Mouse (Mus musculus): ENCODE measurements around the gene Mta2.
"Not testable (repeated sequence)": the region's sequence is repeated elsewhere in the genome, so short reads cannot be mapped to it uniquely, and the experiment has no call there.

Gene Mta2

GRCm38 (mm10) chr19:8967893-8968292, 26.2 kb downstream of the Mta2 start:
- no peak for DNase-seq

DNA sequence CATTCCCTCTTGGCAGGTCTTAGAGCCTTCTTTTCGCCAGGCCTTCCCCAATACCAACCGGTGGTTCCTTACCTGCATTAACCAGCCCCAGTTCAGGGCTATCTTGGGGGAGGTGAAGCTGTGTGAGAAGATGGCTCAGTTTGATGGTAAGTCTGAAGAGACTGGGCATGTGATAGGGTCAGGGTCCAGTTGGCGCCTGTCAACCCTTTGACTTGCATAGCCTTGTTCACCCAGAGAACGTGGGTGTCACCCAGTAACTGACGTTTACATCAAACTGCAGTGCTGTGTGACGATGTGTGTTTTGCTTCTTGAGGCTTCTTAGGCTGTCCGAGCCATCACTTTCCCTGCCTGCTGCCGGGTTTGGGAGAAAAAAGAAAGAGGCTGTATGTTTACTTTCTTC, 30.8 kb downstream of the Mta2 start:
- DNase-seq, result not testable (repeated sequence)

DNA sequence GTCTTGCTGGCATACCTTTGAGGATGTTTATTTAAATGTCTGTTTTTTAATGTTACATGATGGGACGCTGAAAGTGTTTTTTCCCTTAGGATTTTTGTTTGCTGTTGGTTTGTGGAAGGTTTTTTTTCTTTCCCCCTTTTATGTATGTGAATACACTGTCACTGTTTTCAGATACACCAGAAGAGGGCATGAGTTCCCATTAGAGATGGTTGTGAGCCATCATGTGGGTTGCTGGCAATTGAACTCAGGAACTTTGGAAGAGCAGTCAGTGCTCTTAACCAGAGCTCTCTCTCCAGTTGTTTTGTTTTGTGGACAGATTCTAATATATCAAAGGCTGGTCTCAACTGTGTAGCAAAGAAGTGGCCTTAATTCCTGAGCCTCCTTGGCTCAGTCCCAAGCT, 33.0 kb downstream of the Mta2 start:
- DNase-seq, result no peak

GRCm38 (mm10) chr19:8975491-8975890, 33.8 kb downstream of the Mta2 start:
- DNase-seq, result no peak

- DNase-seq, result peak; percentile 58
Measured at GRCm38 (mm10) chr19:8976535-8976934, 34.9 kb downstream of the Mta2 start.

DNA sequence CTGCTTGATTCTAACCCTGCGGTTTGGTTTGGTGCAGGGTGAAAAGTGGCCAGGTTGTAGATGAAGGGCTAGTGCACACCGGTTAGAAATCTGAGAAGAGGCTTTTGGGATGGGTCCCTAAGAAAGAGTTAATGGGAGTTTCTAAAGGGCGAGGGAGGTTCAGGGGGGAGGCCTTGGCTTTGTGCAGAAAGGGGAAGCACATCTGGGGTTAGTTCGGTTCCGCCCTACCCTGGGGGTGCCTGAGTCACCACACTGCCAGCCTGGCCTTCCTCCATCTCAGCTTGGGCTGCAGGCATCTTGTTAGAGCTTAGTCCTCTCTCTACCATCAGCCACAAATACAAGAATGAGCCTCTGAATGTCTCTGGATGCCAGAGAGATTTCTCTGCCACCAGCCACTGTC, 39.1 kb downstream of the Mta2 start:
- no peak for DNase-seq

DNA sequence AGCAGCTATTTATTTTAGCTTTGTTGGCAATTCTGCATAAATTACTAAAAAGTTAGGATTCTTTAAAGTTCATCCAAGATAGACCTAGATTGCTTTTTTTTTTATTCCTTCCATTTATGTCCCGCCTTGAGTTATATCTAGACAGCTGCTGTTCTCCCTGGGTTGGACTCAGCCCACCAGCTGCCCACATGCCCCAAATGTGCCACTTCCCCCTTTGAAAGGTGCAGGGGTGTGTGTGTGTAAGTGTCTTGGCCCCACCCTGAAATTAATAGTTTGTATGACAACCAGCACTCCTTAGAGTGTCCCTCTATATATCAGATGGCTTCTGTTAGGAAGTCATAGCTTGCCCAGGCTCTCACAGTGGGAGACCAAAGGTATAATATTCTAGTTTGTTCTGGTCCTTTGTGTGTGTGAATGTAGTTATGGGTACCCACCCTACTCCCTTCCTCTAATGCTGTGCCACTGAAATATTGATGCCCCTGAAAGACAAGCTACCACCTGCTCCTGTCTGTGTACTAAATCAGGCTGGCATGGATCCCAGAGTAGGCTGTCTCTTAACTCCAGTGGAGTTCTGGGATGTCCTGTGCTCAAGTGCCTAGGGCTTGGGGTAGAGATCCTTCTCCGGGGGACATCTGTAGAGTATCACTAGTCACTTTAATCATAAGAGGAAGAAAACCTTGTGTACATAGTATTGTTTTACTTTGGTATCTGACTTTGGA, 39.9 kb downstream of the Mta2 start:
- DNase-seq, result no peak

- DNase-seq, result no peak
Measured at GRCm38 (mm10) chr19:8982303-8983149, 40.9 kb downstream of the Mta2 start.

DNA sequence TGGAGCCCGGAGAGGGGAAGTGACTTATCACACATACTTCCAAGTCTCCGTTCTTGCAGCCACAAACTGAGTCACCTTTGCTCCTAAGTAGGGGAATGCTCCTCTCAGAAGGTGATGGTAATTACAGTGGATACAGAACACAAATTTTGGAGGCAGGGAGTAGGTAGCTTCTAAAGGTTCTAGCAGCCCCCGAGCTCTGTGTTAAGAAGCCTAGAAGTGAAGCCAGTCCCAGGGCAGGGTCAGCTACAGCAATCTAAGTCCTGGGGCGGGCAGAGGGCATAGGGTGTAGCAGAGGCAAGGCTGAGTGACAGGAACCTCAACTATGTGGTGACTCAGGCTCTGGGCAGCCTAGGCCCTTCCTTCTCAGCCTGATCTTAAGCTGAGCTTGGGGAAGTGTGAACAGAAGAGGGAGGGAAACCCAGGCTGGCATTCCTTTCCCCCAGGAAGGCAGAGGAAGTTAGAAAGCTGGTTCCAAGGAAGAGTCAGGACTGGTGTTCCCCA, 41.5 kb downstream of the Mta2 start:
- DNase-seq, result no peak

- DNase-seq, result no peak
Measured at GRCm38 (mm10) chr19:8984255-8984868, 42.7 kb downstream of the Mta2 start.

DNA sequence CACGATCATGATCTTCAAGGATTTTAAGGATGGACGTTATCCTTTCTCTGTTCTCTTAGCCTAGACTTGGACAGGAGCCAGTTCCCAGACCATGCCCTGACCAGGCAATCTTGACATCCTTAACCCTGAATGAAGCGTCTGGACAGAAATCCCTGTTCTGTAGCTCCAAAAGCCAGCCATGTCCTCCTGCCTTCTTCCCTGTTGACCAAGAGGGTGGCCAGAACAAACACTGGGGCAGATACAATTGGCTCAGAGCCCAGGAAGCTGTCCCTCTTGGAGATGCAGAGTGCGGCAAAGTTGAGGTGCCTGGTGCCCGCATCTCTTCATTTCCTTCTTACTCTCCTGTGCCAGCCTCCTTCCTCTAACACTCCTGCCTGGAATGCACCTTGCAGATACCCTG, 44.2 kb downstream of the Mta2 start:
- no peak for DNase-seq

DNA sequence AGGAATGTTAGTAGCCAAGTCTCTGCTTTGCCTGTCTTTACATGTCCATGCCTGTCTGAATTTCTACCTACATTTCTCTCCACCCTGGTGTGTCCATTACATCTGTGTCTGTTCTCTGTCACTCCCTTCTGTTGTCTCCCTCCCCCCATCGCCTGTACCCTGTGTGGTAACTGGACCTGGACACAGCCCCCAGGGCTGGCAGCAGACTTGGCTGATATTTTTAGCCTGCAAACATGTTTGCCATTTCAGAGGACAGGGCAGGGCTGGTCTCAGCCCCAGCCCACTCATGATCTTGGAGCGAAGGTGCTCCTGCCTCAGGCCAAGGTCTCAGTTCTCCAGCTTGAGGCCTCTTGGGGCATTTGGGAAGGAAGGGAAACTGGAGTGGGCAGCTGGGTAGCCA, 46.1 kb downstream of the Mta2 start:
- no peak for DNase-seq

GRCm38 (mm10) chr19:8988346-8989065, 46.8 kb downstream of the Mta2 start:
- DNase-seq, result no peak

- peak; percentile 80 for DNase-seq
Measured at GRCm38 (mm10) chr19:8989066-8989566, 47.4 kb downstream of the Mta2 start, which contains the start of gene Ahnak. Gene Ahnak (plus strand): TSS chr19:8989284.

DNA sequence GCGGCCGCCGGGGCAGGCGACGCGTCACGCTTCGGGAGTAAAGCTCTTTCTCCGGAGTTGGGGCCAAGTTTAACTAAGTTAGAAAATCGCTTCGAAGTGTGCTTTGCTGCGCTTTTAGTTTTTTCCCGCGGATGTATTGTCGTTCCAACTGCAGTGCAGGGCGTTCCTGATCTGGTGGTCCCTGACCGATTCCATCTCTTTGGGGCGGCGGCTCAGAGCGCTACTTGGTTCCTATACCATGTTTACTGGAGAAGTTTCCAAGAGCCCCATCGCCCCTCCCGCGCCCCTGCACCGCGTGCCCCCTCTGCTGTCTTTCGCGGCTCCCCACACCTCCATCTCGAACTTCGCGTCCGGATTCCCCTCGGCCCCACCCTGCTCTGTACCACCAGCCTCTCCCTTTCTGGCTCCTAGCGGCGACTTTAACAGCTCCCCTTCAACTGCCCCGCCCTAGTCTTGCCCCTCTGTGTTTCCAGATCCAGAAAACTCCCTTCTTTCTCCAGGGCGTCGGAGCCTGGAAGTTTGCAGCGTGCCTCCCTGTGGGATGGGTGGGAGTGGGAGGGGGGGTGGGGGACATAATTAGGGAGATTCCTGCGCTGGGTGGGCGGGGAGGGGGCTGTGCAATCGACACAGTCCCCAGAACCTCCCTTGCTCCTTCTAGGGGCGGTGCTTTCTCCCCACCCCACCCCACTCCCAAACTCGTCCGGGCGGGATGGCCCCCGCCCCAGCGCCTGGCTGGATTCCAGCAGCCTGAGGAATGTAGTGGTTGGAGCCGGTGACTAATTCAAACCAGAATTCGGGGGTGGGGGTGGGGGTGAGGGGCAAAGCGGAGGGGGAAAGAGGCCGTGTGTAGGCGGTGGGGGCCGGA, 48.1 kb downstream of the Mta2 start:
- peak; percentile 83 for DNase-seq

DNA sequence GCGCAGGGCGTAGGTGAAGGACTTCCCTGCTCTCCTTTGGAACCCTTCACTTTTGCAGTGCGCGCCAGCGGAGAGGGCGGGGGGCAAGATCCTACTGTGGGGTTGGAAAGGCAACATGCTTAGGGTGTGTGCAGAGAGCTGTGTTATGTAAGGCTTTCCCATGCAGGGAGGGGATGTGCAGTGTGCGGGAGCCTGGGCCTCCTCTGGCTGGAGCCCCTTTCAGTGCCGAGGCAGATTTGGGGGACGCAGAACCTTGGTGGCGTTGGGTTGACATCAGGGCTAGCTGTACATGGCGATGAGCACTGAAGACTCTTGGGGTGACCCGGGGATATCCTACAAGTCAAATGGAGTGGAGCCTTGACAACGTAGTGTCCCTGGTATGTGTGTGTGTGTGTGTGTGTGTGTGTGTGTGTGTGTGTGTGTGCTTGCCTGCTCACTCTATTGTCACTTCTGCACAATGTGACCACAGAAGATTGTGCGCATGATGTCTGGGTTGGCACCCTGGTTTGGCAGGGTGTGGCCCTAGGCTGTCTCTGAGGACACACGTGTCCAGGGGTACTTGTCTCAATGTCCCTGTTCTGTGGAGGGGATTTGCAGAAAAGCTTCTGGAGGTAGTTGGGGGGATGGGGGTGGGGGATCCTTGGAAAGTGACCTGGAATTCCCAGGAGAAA, 48.9 kb downstream of the Mta2 start:
- DNase-seq, result no peak

DNA sequence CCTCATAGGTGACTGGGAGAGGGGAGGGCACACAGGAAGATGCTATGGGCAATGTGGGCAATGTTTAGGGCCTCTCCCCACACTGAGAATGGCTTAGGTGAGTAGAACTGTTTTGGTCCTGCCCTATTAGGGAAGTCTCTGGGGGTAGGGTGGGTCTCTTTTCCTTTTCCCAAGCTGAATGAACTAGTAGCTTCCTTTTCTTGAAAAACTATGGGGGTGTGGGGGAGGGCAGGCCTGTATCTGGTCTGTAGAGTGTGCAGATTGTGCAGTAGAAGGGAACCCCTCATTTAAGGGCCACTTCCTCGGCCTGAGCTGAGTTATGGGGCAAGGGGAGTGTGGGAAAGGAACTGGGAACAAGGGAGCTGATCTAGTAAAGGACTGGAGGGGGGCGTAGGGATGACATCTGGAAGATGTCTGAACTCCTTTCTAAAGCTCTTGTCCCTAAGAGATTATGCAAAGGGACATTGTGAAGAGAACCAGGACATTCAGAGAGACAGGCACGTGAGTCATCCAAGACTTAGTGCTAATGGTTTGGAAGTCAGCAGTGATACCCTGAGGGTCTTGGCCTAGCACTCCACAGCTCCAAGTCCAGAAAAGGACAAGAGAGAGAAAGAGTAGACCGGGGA, 49.7 kb downstream of the Mta2 start:
- peak; percentile 29 for DNase-seq

DNA sequence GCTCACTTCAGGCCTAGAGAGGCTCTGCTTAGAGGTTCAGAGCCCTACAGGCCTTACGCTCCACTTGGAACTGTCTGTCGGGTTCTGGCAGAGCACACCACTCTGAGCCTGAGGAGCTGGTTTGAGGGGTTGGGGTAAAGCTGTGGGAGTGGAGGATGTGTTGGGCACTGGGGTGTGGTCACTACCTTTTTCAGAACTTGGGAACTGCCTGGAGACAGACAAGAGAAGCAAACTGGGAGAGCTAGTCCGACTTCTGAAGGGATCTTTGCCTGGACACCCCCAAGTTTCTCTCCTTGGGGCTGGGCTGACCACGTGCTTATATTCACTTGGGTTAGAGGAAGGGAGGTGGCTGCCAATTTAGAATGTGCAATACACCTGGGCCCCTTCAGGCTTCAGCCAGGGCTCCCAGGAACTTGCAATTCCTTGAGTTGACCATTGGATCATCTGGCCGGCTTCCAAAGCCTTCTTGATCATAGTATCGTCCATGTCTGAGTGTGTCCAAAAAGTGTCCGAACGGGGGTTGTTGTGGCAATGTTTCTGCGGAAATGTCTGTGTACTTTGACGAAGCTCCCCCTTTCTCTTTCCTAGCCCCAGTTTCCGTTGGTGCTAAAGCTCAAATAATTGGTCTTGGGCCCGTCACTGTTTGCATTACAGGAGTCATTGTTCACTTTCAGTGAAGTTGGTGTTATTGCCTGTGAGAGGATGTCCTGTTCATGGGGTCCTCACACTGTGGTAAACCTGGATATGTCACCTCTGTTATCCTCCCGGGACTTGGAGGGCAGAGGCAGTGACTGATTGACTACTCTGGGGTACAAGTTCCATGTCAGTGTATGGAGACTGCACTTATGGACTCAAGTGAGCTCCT, 50.4 kb downstream of the Mta2 start:
- DNase-seq, result peak; percentile 63

Measured in kidney, adult 18-20 months (tissue).